Mouse (Mus musculus) small intestine, adult 2 months (tissue): ENCODE results near the gene Shbg.

Experiments used
- CTCF ChIP-seq: fragments of 200-500 bp; IDR thresholded peaks from 2 replicates; pipeline ENCODE4 v1.5.1; 2012; ENCODE audit warnings: low read depth, mild to moderate bottlenecking, control low read depth, inconsistent platforms, low read length, moderate library complexity, mixed read lengths; ENCODE audit not compliant: insufficient replicate concordance, insufficient read length; ENCODE audit errors: extremely low read depth
- POLR2A ChIP-seq: fragments of 200-500 bp; IDR thresholded peaks from 2 replicates; pipeline ENCODE4 v1.6.1; 2012; ENCODE audit warnings: low read depth, mild to moderate bottlenecking, control low read depth, inconsistent platforms, low read length, moderate library complexity

DNA sequence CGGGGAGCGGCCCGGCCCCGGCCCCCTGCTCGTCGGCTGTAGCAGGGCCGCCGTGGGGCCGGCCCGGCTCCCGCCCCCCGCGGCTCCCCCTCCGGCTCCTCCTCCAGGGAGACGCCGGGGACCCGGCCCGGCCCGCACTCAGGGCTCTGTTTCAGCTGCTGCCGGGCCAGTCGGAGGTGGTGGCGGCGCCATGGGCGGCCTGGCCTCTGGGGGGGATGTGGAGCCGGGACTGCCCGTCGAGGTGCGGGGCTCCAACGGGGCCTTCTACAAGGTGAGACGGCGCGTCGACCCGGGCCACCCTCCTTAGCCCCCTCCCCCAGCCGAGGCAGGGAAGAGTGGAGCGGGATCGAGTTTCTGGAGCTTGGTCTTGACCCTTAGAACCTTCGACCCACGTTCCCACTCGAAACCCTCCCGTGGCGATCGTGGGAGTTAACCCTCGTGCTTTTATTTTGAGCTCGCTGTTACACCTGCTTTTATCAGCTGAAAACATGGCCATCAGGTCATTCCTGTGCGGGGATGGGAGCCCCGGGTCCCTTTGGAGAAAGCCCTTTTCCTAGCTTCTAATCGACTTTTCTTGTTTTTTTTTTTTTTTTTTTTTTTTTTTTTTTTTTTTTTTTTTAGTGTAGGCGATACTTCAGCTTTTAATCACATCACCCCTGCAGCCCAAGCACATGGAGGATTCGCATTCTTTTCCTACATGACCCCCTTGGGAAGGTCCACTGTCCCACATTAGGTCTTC, 15.6 kb upstream of the Shbg start:
- TF ChIP-seq CTCF, result no peak
- no peak for TF ChIP-seq POLR2A
